Mouse (Mus musculus) retina, postnatal 7 days (tissue): ENCODE results near the gene Olfr794.

Source experiments
- DNase-seq: peaks from one replicate; pipeline ENCODE4 v3.0.0-alpha.2; 2012; ENCODE audit warnings: low read depth, low spot score

Olfr794 gene

GRCm38 (mm10) chr10:129567355-129567754, at the start of gene Olfr794:
TSS of gene Olfr794 (plus strand) at chr10:129567655.
- no peak for DNase-seq

- DNase-seq = no peak
These were observed 46.0 kb upstream of the Olfr794 start, which contains the start of gene Olfr791 for GRCm38 (mm10) chr10:129521492-129521891. TSS of gene Olfr791 (plus strand) at chr10:129521792.

- no peak for DNase-seq
These were observed 28.6 kb upstream of the Olfr794 start, which contains the start of gene Olfr792 for GRCm38 (mm10) chr10:129538862-129539261. TSS of gene Olfr792 (plus strand) at chr10:129539162.

- no peak for DNase-seq
These were observed 18.1 kb upstream of the Olfr794 start for GRCm38 (mm10) chr10:129549354-129549753.

GRCm38 (mm10) chr10:129577066-129577465, 9.6 kb downstream of the Olfr794 start:
- DNase-seq = peak; percentile 4

- no peak for DNase-seq
These were observed 45.0 kb downstream of the Olfr794 start, which contains the start of gene Olfr796 for GRCm38 (mm10) chr10:129612470-129612869. TSS of gene Olfr796 (minus strand) at chr10:129612570.

GRCm38 (mm10) chr10:129621724-129622123, 54.3 kb downstream of the Olfr794 start:
- no peak for DNase-seq
